Mouse (Mus musculus) lung, adult 2 months (tissue): Measurements from ENCODE around the gene Spata13. TPM values are rescaled to one million over a fixed set of nuclear protein-coding genes. Genes with fewer than 3 reads are reported as not detected.

Source experiments
- DNase-seq: peaks from one replicate; pipeline ENCODE4 v3.0.0; 2022
- H3K4me1 ChIP-seq: fragments of 200-500 bp; 2 replicates; pipeline ENCODE4 v1.6.1; 2011; ENCODE audit warnings: low read length; ENCODE audit not compliant: control insufficient read depth, insufficient read depth
- H3K4me3 ChIP-seq: fragments of 200-500 bp; replicated peaks from 2 replicates; pipeline ENCODE3; 2011; ENCODE audit warnings: low read depth, mild to moderate bottlenecking, control low read depth, low read length; ENCODE audit errors: extremely low read depth
- CTCF ChIP-seq: fragments of 200-500 bp; IDR thresholded peaks from 2 replicates; pipeline ENCODE4 v1.5.1; 2011; ENCODE audit warnings: mild to moderate bottlenecking, low read length, control low read depth; ENCODE audit not compliant: insufficient read depth
- POLR2A ChIP-seq: fragments of 200-500 bp; IDR thresholded peaks from 2 replicates; pipeline ENCODE4 v1.6.1; 2011; ENCODE audit warnings: low read depth, mild to moderate bottlenecking, control low read depth, low read length, borderline replicate concordance; ENCODE audit errors: extremely low read depth
- WGBS: fragments of 180-500 bp; shearing (Covaris S2); methylation state at CpG from one replicate; pipeline ENCODE4 v1.1.7; 2018; 5-methylcytosine and 5-hydroxymethylcytosine counted together
- polyA plus RNA-seq: library from polyadenylated mRNA; depleted of rRNA; stranded (reverse); fragments of >200 nt; gene quantifications from 2 replicates; pipeline ENCODE4 v1.2.3, GENCODE M21; 2012

The Spata13 gene
- polyA plus RNA-seq, 1 experiment = 20.8 TPM

DNA sequence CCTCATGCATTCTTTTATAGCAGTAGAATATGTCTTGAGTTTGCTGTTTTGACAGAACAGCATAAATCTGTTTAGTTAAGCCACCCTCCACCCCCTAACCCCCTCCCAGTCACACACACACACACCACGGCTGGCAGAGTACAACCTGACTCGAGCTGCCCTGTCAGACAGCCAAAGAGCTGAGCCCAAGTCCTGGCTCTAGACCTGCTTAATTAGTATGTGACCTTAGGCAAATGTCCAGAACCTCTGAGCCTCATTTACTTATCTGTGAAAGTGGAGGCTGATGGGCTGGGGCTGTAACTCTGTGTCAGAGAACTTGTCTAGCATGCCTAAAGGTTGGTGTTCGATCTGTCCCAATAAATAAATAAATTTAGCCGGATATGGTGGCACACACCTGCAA lies 26.1 kb upstream of the Spata13 start:
- WGBS = 57% methylated on average over 4 of the region's 4 CpGs
- no peak overlapping the region for H3K4me3 ChIP-seq
- no peak for TF ChIP-seq CTCF
- TF ChIP-seq POLR2A = no peak
- 0 out of 2 replicates have a peak, but pooled peaks cover 4% of the 10 kb centered on the region for H3K4me1 ChIP-seq
- DNase-seq = no peak

- DNase-seq = no peak
- H3K4me1 ChIP-seq = 0 out of 2 replicates have a peak, but pooled peaks cover 4% of the 10 kb centered on the region
- TF ChIP-seq POLR2A (no peak), CTCF (no peak)
- WGBS = 92% methylated on average over 1 of the region's 1 CpGs
- H3K4me3 ChIP-seq = no peak overlapping the region
These were observed 24.6 kb upstream of the Spata13 start for GRCm38 (mm10) chr14:60609160-60609559.

GRCm38 (mm10) chr14:60612671-60613070 lies 21.1 kb upstream of the Spata13 start:
- DNase-seq = no peak
- TF ChIP-seq CTCF (no peak), POLR2A (no peak)
- 61% methylated on average over 7 of the region's 7 CpGs for WGBS
- H3K4me1 ChIP-seq = no peaks in the 10 kb centered on the region
- no peak overlapping the region for H3K4me3 ChIP-seq

- DNase-seq = peak; percentile 17
- Histone ChIP-seq H3K4me1 (peaks cover 3% of the 10 kb centered on the region), H3K4me3 (no peak overlapping the region)
- TF ChIP-seq CTCF (no peak), POLR2A (no peak)
- 19% methylated on average over 9 of the region's 9 CpGs for WGBS
These were observed 12.7 kb upstream of the Spata13 start for GRCm38 (mm10) chr14:60621076-60621475.

- DNase-seq = no peak
- Histone ChIP-seq H3K4me3 (no peak overlapping the region), H3K4me1 (peaks cover 3% of the 10 kb centered on the region)
- TF ChIP-seq POLR2A = no peak
- TF ChIP-seq CTCF = no peak
- WGBS = 76% methylated on average over 6 of the region's 6 CpGs
These were observed 8.3 kb upstream of the Spata13 start for GRCm38 (mm10) chr14:60625486-60625885.

DNA sequence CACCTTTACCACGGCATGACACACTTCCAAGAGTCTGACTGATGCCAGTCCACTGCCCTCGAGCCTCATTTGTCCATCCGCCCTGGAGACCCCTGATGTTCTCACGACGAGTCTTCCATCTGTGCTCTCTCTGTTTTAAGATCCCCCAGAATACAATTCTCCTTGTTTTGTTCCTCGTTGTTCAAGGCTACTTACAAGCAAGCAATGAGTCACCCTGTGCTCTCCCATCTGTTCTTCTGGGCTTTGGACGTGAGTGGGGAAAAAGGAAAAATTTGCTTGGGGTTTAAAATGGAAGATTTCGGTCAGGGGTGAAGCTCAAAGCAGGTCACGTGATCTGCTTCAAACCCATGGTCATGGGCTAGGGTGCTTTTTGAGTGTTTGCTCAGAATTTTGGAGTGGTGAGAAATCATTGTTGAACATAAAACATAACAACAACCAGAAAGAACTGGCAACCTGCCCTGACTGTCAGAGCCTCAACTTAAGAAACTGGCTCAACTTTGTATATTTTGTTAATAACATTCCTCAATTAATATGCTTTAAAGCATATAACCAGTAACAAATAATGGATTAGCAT lies 3.8 kb upstream of the Spata13 start:
- no peak for TF ChIP-seq POLR2A
- no peak for TF ChIP-seq CTCF
- no peak for DNase-seq
- Histone ChIP-seq H3K4me3 (no peak overlapping the region), H3K4me1 (peaks cover 4% of the 10 kb centered on the region; the same call in 1 of the 2 replicates)
- 58% methylated on average over 9 of the region's 9 CpGs for WGBS

GRCm38 (mm10) chr14:60630981-60631380 lies 2.8 kb upstream of the Spata13 start:
- no peak for TF ChIP-seq POLR2A
- TF ChIP-seq CTCF = no peak
- 74% methylated on average over 4 of the region's 4 CpGs for WGBS
- DNase-seq = no peak
- no peak overlapping the region for H3K4me3 ChIP-seq
- H3K4me1 ChIP-seq = peaks cover 4% of the 10 kb centered on the region; the same call in 1 of the 2 replicates

DNA sequence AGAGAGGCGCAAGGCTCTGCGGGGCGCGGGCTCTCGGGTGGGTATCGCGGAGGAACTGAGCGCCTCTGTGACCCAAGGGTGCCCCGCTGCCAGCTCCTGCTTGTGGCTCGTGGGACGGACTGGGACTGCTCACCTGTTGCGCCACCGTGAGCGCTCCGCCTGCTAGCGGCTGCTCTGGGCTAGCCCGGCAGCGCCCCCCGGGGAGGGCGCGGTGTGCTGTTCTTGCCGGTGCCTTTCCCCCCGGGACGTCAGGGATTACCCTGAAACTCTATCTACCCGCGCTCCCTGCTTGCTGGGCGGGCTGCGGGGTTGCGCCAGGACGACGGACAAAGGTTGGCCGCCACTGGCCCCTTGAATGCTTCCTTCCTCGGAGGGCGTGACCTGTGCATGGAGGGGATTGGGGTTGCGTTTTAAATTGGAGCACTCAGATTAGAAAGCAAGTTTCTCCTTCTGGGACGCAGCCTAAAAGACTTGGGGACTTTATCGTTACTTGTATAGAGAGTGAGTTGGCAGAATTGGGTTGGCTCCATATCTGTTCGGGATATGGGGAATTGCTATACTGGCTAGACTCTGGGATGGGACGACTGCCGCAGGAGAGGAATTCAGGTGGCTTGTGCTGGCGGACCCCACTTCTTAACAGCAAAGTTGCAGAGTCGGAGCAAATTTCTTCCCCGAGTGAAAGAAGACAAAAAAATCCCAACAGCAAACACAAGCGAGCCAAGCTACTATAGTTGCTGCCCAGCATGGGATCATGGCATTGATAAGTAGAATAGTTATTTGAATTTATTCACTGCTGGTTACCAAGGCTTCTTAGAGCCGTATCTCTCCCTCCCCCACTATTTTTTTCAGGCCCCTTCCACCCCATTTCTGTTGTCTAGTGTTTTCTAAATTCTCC lies 1.3 kb downstream of the Spata13 start:
- TF ChIP-seq CTCF = no peak
- TF ChIP-seq POLR2A = no peak
- peak; percentile 22 for DNase-seq
- Histone ChIP-seq H3K4me1 (peaks cover 4% of the 10 kb centered on the region), H3K4me3 (peak overlapping the region; percentile 75)
- 2% methylated on average over 45 of the region's 45 CpGs for WGBS

DNA sequence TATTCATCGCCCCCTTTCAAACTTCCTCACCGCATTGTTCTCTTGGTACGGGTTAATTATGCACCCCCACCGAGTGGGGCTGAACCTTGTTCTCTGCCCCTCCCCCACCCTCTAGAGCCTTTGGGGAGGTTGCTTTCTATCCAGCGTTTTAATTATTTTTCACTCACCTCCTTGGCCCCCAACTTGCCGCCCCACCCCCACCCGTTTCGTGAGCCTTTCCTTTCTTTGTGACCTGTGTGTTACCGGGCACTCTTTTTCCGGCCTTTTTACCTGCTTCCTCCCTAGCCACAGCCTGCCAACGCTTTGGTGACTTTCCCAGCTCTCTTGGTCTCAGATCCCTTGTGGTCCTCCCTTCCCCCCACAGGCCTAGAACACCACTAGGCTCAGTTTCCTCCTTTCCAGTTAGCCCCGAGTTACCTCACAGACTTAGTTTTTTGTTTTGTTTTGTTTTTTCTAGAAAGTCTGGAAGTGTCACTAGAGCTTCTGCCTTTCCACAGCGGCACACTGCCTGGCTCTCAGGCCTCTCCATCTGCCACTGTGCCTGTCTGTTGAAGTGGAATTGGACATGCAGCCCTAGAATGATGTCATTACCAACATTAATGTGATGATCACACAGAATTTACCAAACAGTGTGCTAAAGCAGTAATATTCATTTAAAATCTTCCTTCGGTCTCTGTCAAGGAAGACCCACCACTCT lies 2.3 kb downstream of the Spata13 start:
- no peak for DNase-seq
- no peak for TF ChIP-seq POLR2A
- no peak for TF ChIP-seq CTCF
- Histone ChIP-seq H3K4me1 (peaks cover 4% of the 10 kb centered on the region), H3K4me3 (no peak overlapping the region)
- 29% methylated on average over 14 of the region's 14 CpGs for WGBS
